Mouse (Mus musculus) midbrain, embryonic 16.5 days (tissue): Measurements from ENCODE around the gene Gse1. TPM values are rescaled to one million over a fixed set of nuclear protein-coding genes. Genes with fewer than 3 reads are reported as not detected.
A peak's percentile ranks its signal among the peaks of the same experiment; 100 is the strongest.

Source experiments
- ATAC-seq: fragments of 200-750 bp; cut with Nextera tagmentation; 2 replicates; pipeline ENCODE4 v1.8.0; 2017; ENCODE audit warnings: moderate TSS enrichment
- H3K27ac ChIP-seq: fragments of 300-500 bp; sonication (generic); 2 replicates; pipeline ENCODE4 v1.5.1; 2014; ENCODE audit warnings: mild to moderate bottlenecking, low read length, mixed read lengths
- H3K27me3 ChIP-seq: fragments of 300-500 bp; sonication (generic); 2 replicates; pipeline ENCODE4 v1.6.1; 2014; ENCODE audit warnings: low read depth, low read length, mixed read lengths; ENCODE audit not compliant: control insufficient read depth, insufficient read depth
- H3K36me3 ChIP-seq: fragments of 300-500 bp; sonication (generic); 2 replicates; pipeline ENCODE4 v1.6.1; 2014; ENCODE audit warnings: mild to moderate bottlenecking, low read length, moderate library complexity, mixed read lengths; ENCODE audit not compliant: control insufficient read depth, insufficient read depth
- H3K4me1 ChIP-seq: fragments of 300-500 bp; sonication (generic); 2 replicates; pipeline ENCODE4 v1.6.1; 2014; ENCODE audit warnings: mild to moderate bottlenecking, low read length, mixed read lengths; ENCODE audit not compliant: control insufficient read depth, insufficient read depth
- H3K4me2 ChIP-seq: fragments of 300-500 bp; sonication (generic); 2 replicates; pipeline ENCODE4 v1.6.1; 2014; ENCODE audit warnings: mild to moderate bottlenecking, low read length, mixed read lengths
- H3K4me3 ChIP-seq: fragments of 300-500 bp; sonication (generic); 2 replicates; pipeline ENCODE4 v1.5.1; 2014; ENCODE audit warnings: low read depth, mild to moderate bottlenecking, low read length, moderate library complexity, mixed read lengths
- H3K9ac ChIP-seq: fragments of 300-500 bp; sonication (generic); 2 replicates; pipeline ENCODE4 v1.6.1; 2014; ENCODE audit warnings: low read depth, low read length, mixed read lengths
- H3K9me3 ChIP-seq: fragments of 300-500 bp; sonication (generic); replicated peaks from 2 replicates; pipeline ENCODE4 v1.6.1; 2014; ENCODE audit warnings: mild to moderate bottlenecking, low read length, mixed read lengths; ENCODE audit not compliant: control insufficient read depth, poor library complexity, severe bottlenecking
- WGBS: fragments of 180-500 bp; shearing (Covaris S2); extraction: QIAGEN DNeasy Blood & Tissue Kit; methylation state at CpG from one replicate; pipeline ENCODE4 v1.1.7; 2014; 5-methylcytosine and 5-hydroxymethylcytosine counted together
- polyA plus RNA-seq: library from polyadenylated mRNA; unstranded; fragments of >200 nt; fragmentation: Nextera tagmentation; extraction: Ambion mirVana; gene quantifications from 2 replicates; pipeline ENCODE4 v1.2.1, GENCODE M21; 2015

Gse1 gene
- polyA plus RNA-seq, 1 experiment from 2014 or later = 13.3 TPM

DNA sequence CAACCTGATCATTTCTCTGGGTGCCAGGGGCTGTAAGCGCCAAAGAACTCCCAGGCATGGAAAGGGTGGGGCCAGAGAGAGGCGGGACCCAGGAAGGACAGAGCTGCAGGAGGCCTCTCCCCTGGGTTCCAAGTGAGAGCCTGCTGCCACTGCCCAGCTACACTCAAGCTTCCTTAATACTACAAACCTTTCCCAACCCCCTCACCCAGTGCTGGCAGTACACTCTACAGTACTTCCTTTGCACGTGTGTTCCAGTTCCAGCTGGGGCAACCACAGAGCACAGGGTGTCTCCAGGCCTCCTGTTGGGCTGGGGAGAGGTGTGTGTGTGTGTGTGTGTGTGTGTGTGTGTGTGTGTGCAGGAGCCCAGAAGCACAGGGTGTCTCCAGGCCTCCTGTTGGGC lies 56.8 kb downstream of the Gse1 start:
- H3K27ac ChIP-seq = no peak overlapping the region

DNA sequence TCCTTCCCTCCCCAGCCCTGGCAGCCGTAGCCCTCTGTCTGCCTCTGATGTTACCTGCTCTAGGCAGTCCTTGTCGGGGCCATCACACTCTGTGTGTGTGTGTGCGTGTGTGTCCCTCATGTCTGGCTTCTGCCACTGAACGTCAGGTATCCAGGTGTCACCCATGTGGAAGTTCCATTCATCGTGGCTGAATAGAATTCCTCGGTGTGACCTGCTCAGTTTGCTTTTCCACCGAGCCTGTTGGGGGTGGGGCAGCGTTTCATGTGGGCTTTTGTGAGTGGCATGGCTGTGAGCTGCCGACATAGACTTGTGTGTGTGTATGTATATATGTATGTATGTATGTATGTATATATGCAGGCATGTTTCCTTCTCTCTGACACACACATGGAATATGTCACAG lies 57.6 kb downstream of the Gse1 start:
- no peak overlapping the region for H3K9ac ChIP-seq
- no peak overlapping the region for H3K4me2 ChIP-seq
- ATAC-seq = no peak
- H3K36me3 ChIP-seq = no peaks in the 10 kb centered on the region
- H3K27ac ChIP-seq = no peak overlapping the region
- H3K27me3 ChIP-seq = no peaks in the 10 kb centered on the region
- H3K4me3 ChIP-seq = no peak overlapping the region
- no peaks in the 10 kb centered on the region for H3K9me3 ChIP-seq
- 57% methylated on average over 9 of the region's 9 CpGs for WGBS
- H3K4me1 ChIP-seq = peaks cover 67% of the 10 kb centered on the region

More for the DNA sequence above, 56.8 kb downstream of the Gse1 start:
- 52% methylated on average over 3 of the region's 3 CpGs for WGBS
- H3K4me3 ChIP-seq = no peak overlapping the region
- peaks cover 62% of the 10 kb centered on the region for H3K4me1 ChIP-seq
- peak overlapping the region; percentile 44 for H3K9ac ChIP-seq
- H3K36me3 ChIP-seq = no peaks in the 10 kb centered on the region
- no peaks in the 10 kb centered on the region for H3K9me3 ChIP-seq
- ATAC-seq = no peak
- no peaks in the 10 kb centered on the region for H3K27me3 ChIP-seq
- H3K4me2 ChIP-seq = no peak overlapping the region

- Histone ChIP-seq H3K27ac (no peak overlapping the region), H3K4me1 (peaks cover 69% of the 10 kb centered on the region), H3K9ac (no peak overlapping the region), H3K27me3 (no peaks in the 10 kb centered on the region), H3K4me3 (no peak overlapping the region), H3K9me3 (no peaks in the 10 kb centered on the region), H3K4me2 (no peak overlapping the region), H3K36me3 (no peaks in the 10 kb centered on the region)
- 45% methylated on average over 21 of the region's 21 CpGs for WGBS
- 0 out of 2 replicates have a peak, but pooled peaks have one; percentile 9 for ATAC-seq
Measured at GRCm38 (mm10) chr8:120288122-120288908, 60.1 kb downstream of the Gse1 start.

DNA sequence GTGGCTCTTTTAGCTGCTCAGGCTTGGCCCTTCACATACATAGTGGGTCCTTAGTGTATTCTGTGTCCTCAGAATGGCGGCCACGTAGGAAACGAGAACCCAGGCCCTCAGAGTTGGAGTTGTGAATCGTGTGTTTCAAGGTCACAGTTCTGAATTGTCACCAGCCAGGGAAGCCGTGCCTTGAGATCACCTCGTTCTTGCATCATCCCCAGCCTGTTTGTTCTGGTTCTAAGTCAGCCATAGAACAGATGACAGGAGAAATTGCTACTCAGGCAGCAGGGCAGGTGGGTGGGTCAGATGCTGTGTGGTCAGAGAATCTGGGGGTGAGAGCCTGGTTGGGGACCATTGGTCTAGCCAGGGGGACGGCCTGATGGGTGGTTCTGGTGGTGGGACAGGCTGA lies 60.9 kb downstream of the Gse1 start:
- H3K9me3 ChIP-seq = no peaks in the 10 kb centered on the region
- 81% methylated on average over 7 of the region's 7 CpGs for WGBS
- H3K4me1 ChIP-seq = peaks cover 69% of the 10 kb centered on the region
- H3K9ac ChIP-seq = no peak overlapping the region
- no peaks in the 10 kb centered on the region for H3K27me3 ChIP-seq
- H3K4me3 ChIP-seq = no peak overlapping the region
- no peak overlapping the region; the same call in 1 of the 2 replicates for H3K27ac ChIP-seq
- H3K36me3 ChIP-seq = no peaks in the 10 kb centered on the region
- no peak overlapping the region for H3K4me2 ChIP-seq
- ATAC-seq = no peak

DNA sequence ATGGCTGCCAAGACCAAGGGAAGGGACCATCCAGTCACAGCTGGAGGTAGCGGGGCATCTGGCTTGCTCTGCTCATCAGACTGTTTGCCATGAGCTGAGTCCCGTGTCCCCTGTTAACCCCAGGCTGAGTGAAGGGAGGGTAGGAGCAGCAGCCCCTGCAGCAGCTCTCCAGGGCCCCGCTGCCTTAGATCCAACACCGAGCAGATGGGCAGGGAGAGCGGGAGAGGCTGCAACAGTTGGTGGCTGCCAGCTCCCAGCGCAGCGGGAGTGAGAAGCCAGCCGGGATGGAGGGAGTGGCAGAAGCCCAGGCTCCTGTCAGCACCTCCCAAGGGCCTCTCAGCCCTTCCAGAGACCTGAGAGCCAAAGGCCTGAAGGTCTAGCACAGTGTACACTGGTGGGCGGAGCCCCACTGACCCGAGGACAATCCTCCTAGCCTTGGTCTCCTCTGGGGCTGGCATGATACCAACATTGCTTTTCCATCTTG lies 61.5 kb downstream of the Gse1 start:
- Histone ChIP-seq H3K36me3 (no peaks in the 10 kb centered on the region), H3K4me3 (no peak overlapping the region), H3K27ac (no peak overlapping the region; the same call in 1 of the 2 replicates), H3K9ac (no peak overlapping the region), H3K9me3 (no peaks in the 10 kb centered on the region), H3K4me1 (peaks cover 69% of the 10 kb centered on the region), H3K4me2 (no peak overlapping the region), H3K27me3 (no peaks in the 10 kb centered on the region)
- 27% methylated on average over 10 of the region's 10 CpGs for WGBS
- ATAC-seq = no peak

- Histone ChIP-seq H3K4me1 (peaks cover 68% of the 10 kb centered on the region), H3K27me3 (no peaks in the 10 kb centered on the region), H3K36me3 (no peaks in the 10 kb centered on the region), H3K4me3 (no peak overlapping the region), H3K9me3 (no peaks in the 10 kb centered on the region), H3K9ac (0 out of 2 replicates have a peak overlapping the region, but pooled peaks have one; percentile 3), H3K27ac (peak overlapping the region; percentile 35; the same call in 1 of the 2 replicates), H3K4me2 (no peak overlapping the region)
- WGBS = 54% methylated on average over 15 of the region's 15 CpGs
- ATAC-seq = no peak
Measured at GRCm38 (mm10) chr8:120290614-120291013, 62.4 kb downstream of the Gse1 start.

DNA sequence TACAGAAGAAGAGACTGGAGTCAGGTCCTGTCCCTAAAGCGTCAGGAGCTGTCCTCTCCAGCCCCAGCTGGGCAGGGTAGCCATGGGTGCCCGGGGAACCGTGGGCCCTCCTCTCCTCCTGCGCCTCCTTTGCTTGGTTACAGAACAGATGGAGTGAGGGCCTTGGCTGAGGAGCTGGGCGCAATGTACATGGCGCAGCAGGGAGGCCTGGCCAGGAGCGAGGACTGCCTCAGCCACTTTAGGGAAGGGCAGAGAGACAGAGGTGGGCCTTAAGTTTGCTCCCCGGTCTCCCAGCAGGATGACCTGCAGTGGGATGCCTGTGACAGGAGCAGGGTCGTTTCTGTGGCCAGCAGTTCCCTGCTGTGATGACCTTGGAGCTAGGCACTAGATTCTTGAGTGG lies 63.4 kb downstream of the Gse1 start:
- H3K27me3 ChIP-seq = no peaks in the 10 kb centered on the region
- no peaks in the 10 kb centered on the region for H3K36me3 ChIP-seq
- no peak overlapping the region for H3K27ac ChIP-seq
- H3K4me2 ChIP-seq = no peak overlapping the region
- WGBS = 89% methylated on average over 9 of the region's 9 CpGs
- no peak overlapping the region for H3K9ac ChIP-seq
- no peak for ATAC-seq
- H3K4me3 ChIP-seq = no peak overlapping the region
- no peaks in the 10 kb centered on the region for H3K9me3 ChIP-seq
- H3K4me1 ChIP-seq = peaks cover 69% of the 10 kb centered on the region

DNA sequence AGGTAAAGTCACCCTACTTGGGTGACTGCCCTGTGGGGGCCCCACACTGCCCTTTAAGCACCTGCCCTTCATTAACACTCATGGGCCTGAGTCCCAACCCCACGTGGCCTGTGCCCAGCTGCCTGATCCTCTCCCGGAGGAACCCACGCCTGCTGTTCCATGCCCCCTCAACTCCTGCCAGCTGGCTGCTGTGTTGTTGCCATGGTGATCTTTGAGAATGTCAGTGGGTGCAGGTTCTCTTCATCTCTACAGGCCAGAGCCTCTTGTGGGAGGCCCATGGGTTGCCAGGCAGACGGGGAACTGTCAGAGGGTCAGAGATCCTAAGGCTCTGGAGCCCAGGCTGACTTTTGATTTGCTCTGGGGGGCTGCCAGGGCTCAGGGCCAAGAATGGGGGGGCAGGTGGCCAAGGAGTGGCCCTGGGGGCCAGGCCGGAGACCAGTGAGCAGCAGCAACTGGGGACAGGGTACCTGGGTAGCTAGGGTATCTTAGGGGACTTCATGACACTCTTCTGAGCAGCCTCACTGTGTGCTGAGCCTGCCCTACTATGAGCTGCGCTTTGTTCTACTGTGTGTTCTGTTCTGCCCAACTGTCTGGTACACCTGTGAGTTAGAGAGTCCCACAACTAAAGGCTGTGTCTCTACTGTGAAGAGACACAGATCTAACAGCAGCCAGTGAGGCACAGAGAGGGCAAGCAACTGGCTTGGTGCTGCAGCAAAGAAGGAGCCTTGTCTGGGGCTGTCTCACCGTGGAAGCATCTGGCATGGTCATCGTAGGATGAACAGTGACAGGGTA lies 64.3 kb downstream of the Gse1 start:
- peak; percentile 47 for ATAC-seq
- Histone ChIP-seq H3K9ac (no peak overlapping the region), H3K4me2 (no peak overlapping the region), H3K27ac (peak overlapping the region; percentile 65), H3K4me3 (no peak overlapping the region), H3K9me3 (no peaks in the 10 kb centered on the region), H3K27me3 (no peaks in the 10 kb centered on the region), H3K4me1 (peaks cover 75% of the 10 kb centered on the region), H3K36me3 (no peaks in the 10 kb centered on the region)
- 32% methylated on average over 8 of the region's 8 CpGs for WGBS
